Mouse (Mus musculus) testis, adult 2 months (tissue): ENCODE measurements around the gene Tmem39a. TPM values are rescaled to one million over a fixed set of nuclear protein-coding genes. Genes with fewer than 3 reads are reported as not detected.

Experiments used
- H3K27ac ChIP-seq: fragments of 200-500 bp; 2 replicates; pipeline ENCODE4 v1.5.1; 2012; ENCODE audit warnings: low read depth, low read length; ENCODE audit not compliant: control insufficient read depth, insufficient read depth
- H3K27me3 ChIP-seq: fragments of 200-500 bp; 2 replicates; pipeline ENCODE4 v1.6.1; 2012; ENCODE audit warnings: mild to moderate bottlenecking, low read length, moderate library complexity; ENCODE audit not compliant: control insufficient read depth, insufficient read depth
- H3K36me3 ChIP-seq: fragments of 200-500 bp; 2 replicates; pipeline ENCODE4 v1.6.1; 2012; ENCODE audit warnings: mild to moderate bottlenecking, low read length; ENCODE audit not compliant: control insufficient read depth, insufficient read depth
- H3K4me1 ChIP-seq: fragments of 200-500 bp; 2 replicates; pipeline ENCODE4 v1.6.1; 2012; ENCODE audit warnings: low read length; ENCODE audit not compliant: control insufficient read depth, insufficient read depth
- H3K4me3 ChIP-seq: fragments of 200-500 bp; 2 replicates; pipeline ENCODE4 v1.5.1; 2012; ENCODE audit warnings: low read depth, mild to moderate bottlenecking, low read length, moderate library complexity, mixed read lengths; ENCODE audit not compliant: control insufficient read depth
- CTCF ChIP-seq: fragments of 200-500 bp; IDR thresholded peaks from 2 replicates; pipeline ENCODE4 v1.5.1; 2012; ENCODE audit warnings: low read depth, mild to moderate bottlenecking, inconsistent platforms, low read length, moderate library complexity; ENCODE audit not compliant: control insufficient read depth, insufficient read depth, insufficient replicate concordance
- POLR2A ChIP-seq: fragments of 200-500 bp; IDR thresholded peaks from 2 replicates; pipeline ENCODE4 v1.6.1; 2012; ENCODE audit warnings: low read depth, mild to moderate bottlenecking, inconsistent platforms, low read length, moderate library complexity; ENCODE audit not compliant: control insufficient read depth
- polyA plus RNA-seq: library from polyadenylated mRNA; depleted of rRNA; stranded (reverse); fragments of >200 nt; gene quantifications from 2 replicates; pipeline ENCODE4 v1.2.3, GENCODE M21; 2012

The Tmem39a gene
- polyA plus RNA-seq, 1 experiment: 43.7 TPM

- H3K27me3 ChIP-seq: no peaks in the 10 kb centered on the region
- TF ChIP-seq POLR2A (no peak), CTCF (no peak)
- no peaks in the 10 kb centered on the region for H3K36me3 ChIP-seq
- no peak overlapping the region for H3K27ac ChIP-seq
- H3K4me1 ChIP-seq: peaks cover 5% of the 10 kb centered on the region; the same call in 1 of the 2 replicates
- H3K4me3 ChIP-seq: no peak overlapping the region
Observed at GRCm38 (mm10) chr16:38602989-38603804, 44.7 kb downstream of the Tmem39a start.

- H3K27me3 ChIP-seq: no peaks in the 10 kb centered on the region
- H3K4me1 ChIP-seq: peaks cover 5% of the 10 kb centered on the region; the same call in 1 of the 2 replicates
- TF ChIP-seq CTCF (no peak), POLR2A (no peak)
- no peak overlapping the region for H3K4me3 ChIP-seq
- no peaks in the 10 kb centered on the region for H3K36me3 ChIP-seq
- H3K27ac ChIP-seq: no peak overlapping the region
Observed at GRCm38 (mm10) chr16:38606509-38606908, 48.0 kb downstream of the Tmem39a start.

DNA sequence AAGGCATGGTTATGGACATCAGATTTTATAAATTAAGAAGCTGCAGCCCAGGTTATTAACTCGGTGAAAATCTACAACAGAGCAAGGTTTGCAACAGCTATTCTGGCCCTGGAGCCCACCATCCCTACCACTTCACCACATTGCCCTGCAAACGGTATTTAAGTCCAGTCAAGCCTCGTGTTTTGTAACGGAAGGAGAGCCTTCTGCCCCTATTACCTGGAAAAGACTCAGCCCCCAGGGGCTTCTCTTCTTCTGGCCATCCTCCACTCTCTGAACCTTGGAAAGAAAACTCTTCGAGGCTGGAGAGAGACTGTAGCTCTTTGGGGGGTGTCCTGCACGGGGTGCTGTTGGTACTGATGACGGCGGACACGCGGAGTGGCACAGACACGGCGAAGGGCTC, 50.2 kb downstream of the Tmem39a start:
- TF ChIP-seq POLR2A: no peak
- no peak for TF ChIP-seq CTCF
- H3K36me3 ChIP-seq: no peaks in the 10 kb centered on the region
- H3K4me1 ChIP-seq: no peaks in the 10 kb centered on the region; the same call in 1 of the 2 replicates
- H3K27ac ChIP-seq: no peak overlapping the region
- H3K27me3 ChIP-seq: no peaks in the 10 kb centered on the region
- H3K4me3 ChIP-seq: peak overlapping the region; percentile 24; the same call in 1 of the 2 replicates

DNA sequence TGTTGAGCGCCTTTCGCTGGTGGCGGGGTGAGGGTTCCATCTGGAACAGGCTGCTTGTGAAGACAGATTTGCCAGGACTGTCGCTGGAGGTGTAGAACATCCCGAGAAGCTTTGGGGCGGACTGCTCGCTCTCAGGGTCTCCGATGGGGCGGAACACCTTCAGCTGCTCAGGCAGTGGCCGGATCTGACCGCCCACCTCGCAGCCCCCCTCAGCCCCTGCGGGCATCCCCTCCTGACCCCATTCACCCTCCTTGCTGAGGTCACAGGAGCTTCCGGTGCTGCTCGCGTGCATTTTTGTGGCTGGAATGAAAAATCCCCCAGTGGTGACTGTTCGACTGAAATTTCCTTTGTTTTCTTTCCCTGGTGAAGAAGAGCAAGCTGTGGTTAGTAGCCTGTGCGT, 50.6 kb downstream of the Tmem39a start:
- no peak overlapping the region for H3K27ac ChIP-seq
- no peaks in the 10 kb centered on the region for H3K36me3 ChIP-seq
- no peaks in the 10 kb centered on the region for H3K27me3 ChIP-seq
- H3K4me3 ChIP-seq: peak overlapping the region; percentile 24; the same call in 1 of the 2 replicates
- no peaks in the 10 kb centered on the region; the same call in 1 of the 2 replicates for H3K4me1 ChIP-seq
- TF ChIP-seq CTCF (no peak), POLR2A (no peak)

DNA sequence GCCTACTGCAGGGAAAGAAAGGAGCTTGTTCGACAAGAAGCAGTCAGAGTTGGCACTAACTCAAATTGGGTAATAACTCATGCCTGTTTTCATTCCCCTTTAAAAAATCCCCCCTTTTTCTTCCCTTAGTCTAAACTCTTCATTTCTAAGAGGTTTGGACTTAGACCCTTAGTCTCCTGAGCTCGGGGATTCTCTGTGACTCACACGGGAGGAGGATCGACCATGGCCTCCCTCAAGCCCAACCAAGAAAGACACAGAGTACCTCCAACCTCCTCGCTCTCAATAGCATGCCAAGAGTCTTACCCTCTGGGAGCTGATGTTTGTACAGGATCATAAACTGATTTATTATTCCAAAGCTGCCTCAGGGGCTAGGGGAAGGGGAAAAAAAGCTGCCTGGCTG, 54.1 kb downstream of the Tmem39a start:
- no peak for TF ChIP-seq CTCF
- TF ChIP-seq POLR2A: no peak
- Histone ChIP-seq H3K36me3 (no peaks in the 10 kb centered on the region), H3K4me1 (peaks cover 4% of the 10 kb centered on the region), H3K27ac (no peak overlapping the region), H3K27me3 (no peaks in the 10 kb centered on the region), H3K4me3 (no peak overlapping the region)

DNA sequence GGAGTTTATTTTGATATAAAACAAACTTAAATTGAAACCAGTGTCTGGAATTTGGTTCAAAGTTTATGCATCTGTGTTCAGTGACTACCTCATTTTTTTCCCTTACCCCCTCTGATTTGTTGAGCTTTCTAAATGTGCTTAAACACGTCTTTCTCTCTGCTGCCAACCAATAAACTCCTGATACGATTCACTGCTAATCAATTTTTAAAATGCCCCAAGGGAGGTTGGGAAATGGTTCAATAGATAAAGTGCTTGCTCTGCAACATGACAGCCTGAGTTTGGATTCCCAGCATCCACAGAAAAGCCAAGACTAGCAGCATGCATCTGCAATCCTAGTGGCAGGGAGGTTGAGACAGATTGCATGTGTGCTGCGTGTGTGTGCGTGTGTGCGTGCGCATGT, 55.1 kb downstream of the Tmem39a start:
- no peak for TF ChIP-seq CTCF
- TF ChIP-seq POLR2A: no peak
- H3K27ac ChIP-seq: no peak overlapping the region
- no peak overlapping the region for H3K4me3 ChIP-seq
- no peaks in the 10 kb centered on the region for H3K27me3 ChIP-seq
- no peaks in the 10 kb centered on the region for H3K36me3 ChIP-seq
- H3K4me1 ChIP-seq: peaks cover 4% of the 10 kb centered on the region

DNA sequence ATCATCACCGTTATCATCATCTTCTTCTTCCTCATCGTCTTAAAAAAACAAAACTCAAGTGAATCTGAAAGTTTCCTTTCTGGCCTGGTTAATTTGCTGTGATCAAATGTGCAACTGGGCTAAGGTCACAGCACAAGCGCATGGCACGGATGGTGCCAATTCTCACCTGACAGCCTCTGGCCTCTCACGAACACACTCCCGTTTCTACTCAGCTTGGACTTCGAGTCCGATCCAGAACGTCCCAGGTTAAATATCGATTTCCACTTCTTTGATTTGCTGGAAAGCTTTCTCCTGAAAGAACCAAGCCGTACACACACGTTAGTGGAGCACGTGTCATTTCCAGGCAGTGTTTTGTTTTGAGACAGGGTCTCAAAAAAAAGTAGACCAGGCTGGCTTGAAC, 59.5 kb downstream of the Tmem39a start:
- TF ChIP-seq POLR2A: no peak
- TF ChIP-seq CTCF: no peak
- Histone ChIP-seq H3K27ac (no peak overlapping the region), H3K27me3 (no peaks in the 10 kb centered on the region), H3K36me3 (no peaks in the 10 kb centered on the region), H3K4me1 (peaks cover 11% of the 10 kb centered on the region), H3K4me3 (no peak overlapping the region)
